21 mouse cellular contexts compared by ENCODE assay signal in the genomic region with DNA sequence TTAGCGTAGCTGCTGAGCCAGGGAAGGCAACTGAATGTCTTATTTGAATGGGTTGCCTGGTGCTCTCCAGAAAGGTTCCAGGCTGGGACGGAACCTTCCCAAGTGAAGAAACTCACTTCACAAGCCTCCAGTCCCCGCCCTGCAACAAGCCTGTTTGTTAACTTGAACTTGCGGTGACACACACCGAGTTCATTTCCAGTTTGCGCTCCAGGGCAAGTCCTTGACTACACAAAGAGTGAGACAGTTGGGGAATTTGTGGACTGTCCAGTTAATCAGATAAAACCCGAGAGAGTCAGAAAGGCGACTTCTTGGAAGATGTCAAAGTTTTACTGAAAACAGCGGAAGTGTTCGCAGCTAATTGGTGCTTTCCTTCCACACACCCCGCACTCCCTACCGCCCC.
DNase-seq lines count a peak whose midpoint lies in the region; ATAC-seq and TF ChIP-seq lines count a peak whose summit lies in the region.
"Had no signal": no experiment of that assay in that cellular context is flagged by ENCODE, and none has a peak within 500 bp of the region (broad histone marks: within the 10 kb centered on the region; RNA-seq: fewer than 3 reads in every experiment).

No protein-coding gene starts in this region.

- TF ChIP-seq CTCF in intestine, postnatal 0 days (IDR thresholded peaks at IDR 0.05; ENCODE audit: low read depth): no peak
- no peak for TF ChIP-seq CTCF in liver, adult 2 months (IDR thresholded peaks at IDR 0.05; ENCODE audit: low read depth, low read length)

- no peak overlapping the region for H3K4me3 ChIP-seq in intestine, postnatal 0 days (ENCODE audit: low read depth, low read length)
- no peak overlapping the region for H3K4me3 ChIP-seq in intestine, embryonic 16.5 days (ENCODE audit: low read length)
- H3K4me3 ChIP-seq in liver, adult 2 months (ENCODE audit: insufficient read depth, low read depth, low read length): no peak overlapping the region
- no peak overlapping the region for H3K4me3 ChIP-seq in liver, embryonic 12.5 days
- H3K4me3 ChIP-seq in midbrain, embryonic 11.5 days (ENCODE audit: low read depth, low read length): no peak overlapping the region
- no peak overlapping the region for H3K4me3 ChIP-seq in midbrain, embryonic 10.5 days
- no peak overlapping the region for H3K4me3 ChIP-seq in stomach, embryonic 16.5 days (replicated peaks; ENCODE audit: low read length)
- H3K4me3 ChIP-seq: embryonic facial prominence, embryonic 10.5 days; forebrain, embryonic 13.5 days; gastrocnemius, adult 2 months; heart, embryonic 12.5 days; hindbrain, embryonic 10.5 days had no signal

- H3K27ac ChIP-seq in intestine, postnatal 0 days (ENCODE audit: low read depth, low read length): no peak overlapping the region
- H3K27ac ChIP-seq in intestine, embryonic 16.5 days (ENCODE audit: low read length): no peak overlapping the region
- no peak overlapping the region for H3K27ac ChIP-seq in liver, adult 2 months (replicated peaks; ENCODE audit: insufficient read depth, low read depth, low read length)
- H3K27ac ChIP-seq in liver, embryonic 12.5 days: no peak overlapping the region
- no peak overlapping the region for H3K27ac ChIP-seq in midbrain, embryonic 11.5 days (ENCODE audit: low read depth, low read length)
- H3K27ac ChIP-seq in midbrain, embryonic 10.5 days (replicated peaks): no peak overlapping the region
- H3K27ac ChIP-seq in stomach, embryonic 16.5 days (ENCODE audit: low read length): no peak overlapping the region
- H3K27ac ChIP-seq: embryonic facial prominence, embryonic 10.5 days; forebrain, embryonic 13.5 days; gastrocnemius, adult 2 months; hindbrain, embryonic 10.5 days had no signal

- H3K4me1 ChIP-seq in intestine, postnatal 0 days (replicated peaks; ENCODE audit: control insufficient read depth, insufficient read depth, low read length): peaks cover 4% of the 10 kb centered on the region; the same call in 1 of the 2 replicates
- H3K4me1 ChIP-seq in intestine, embryonic 16.5 days (ENCODE audit: control insufficient read depth, insufficient read depth, low read length): peaks cover 4% of the 10 kb centered on the region; the same call in 1 of the 2 replicates
- peaks cover under 1% of the 10 kb centered on the region; the same call in 1 of the 2 replicates for H3K4me1 ChIP-seq in liver, adult 2 months (ENCODE audit: control insufficient read depth, insufficient read depth, low read length)
- peaks cover 16% of the 10 kb centered on the region for H3K4me1 ChIP-seq in liver, embryonic 12.5 days
- H3K4me1 ChIP-seq in midbrain, embryonic 11.5 days (ENCODE audit: control insufficient read depth, insufficient read depth, low read length): no peaks in the 10 kb centered on the region
- H3K4me1 ChIP-seq in midbrain, embryonic 10.5 days: no peaks in the 10 kb centered on the region
- H3K4me1 ChIP-seq in stomach, embryonic 16.5 days (ENCODE audit: control insufficient read depth, insufficient read depth, low read length): 0 out of 2 replicates have a peak, but pooled peaks cover 5% of the 10 kb centered on the region
- H3K4me1 ChIP-seq: embryonic facial prominence, embryonic 10.5 days; forebrain, embryonic 13.5 days; heart, embryonic 12.5 days; hindbrain, embryonic 10.5 days had no signal

- no peak overlapping the region for H3K4me2 ChIP-seq in intestine, postnatal 0 days (replicated peaks; ENCODE audit: low read depth)
- no peak overlapping the region for H3K4me2 ChIP-seq in intestine, embryonic 16.5 days (ENCODE audit: low read depth, low read length)
- H3K4me2 ChIP-seq in liver, embryonic 12.5 days: no peak overlapping the region
- no peak overlapping the region for H3K4me2 ChIP-seq in midbrain, embryonic 11.5 days
- H3K4me2 ChIP-seq in stomach, embryonic 16.5 days (ENCODE audit: low read depth, low read length): peak overlapping the region; percentile 25; the same call in 1 of the 2 replicates
- H3K4me2 ChIP-seq: forebrain, embryonic 13.5 days; heart, embryonic 12.5 days had no signal

- no peak for TF ChIP-seq POLR2A in liver, adult 2 months (IDR thresholded peaks at IDR 0.05; ENCODE audit: extremely low read depth, insufficient read depth, low read length)

- no peaks in the 10 kb centered on the region for H3K36me3 ChIP-seq in intestine, postnatal 0 days (ENCODE audit: control insufficient read depth, insufficient read depth)
- H3K36me3 ChIP-seq in intestine, embryonic 16.5 days (ENCODE audit: control insufficient read depth, insufficient read depth, low read length): no peaks in the 10 kb centered on the region
- H3K36me3 ChIP-seq in liver, adult 2 months (ENCODE audit: control insufficient read depth, insufficient read depth, low read length): no peaks in the 10 kb centered on the region
- H3K36me3 ChIP-seq in liver, embryonic 12.5 days: no peaks in the 10 kb centered on the region
- H3K36me3 ChIP-seq in midbrain, embryonic 11.5 days (ENCODE audit: control insufficient read depth, insufficient read depth, low read length): no peaks in the 10 kb centered on the region
- H3K36me3 ChIP-seq in midbrain, embryonic 10.5 days: no peaks in the 10 kb centered on the region
- no peaks in the 10 kb centered on the region for H3K36me3 ChIP-seq in stomach, embryonic 16.5 days (ENCODE audit: control insufficient read depth, insufficient read depth, low read length)
- H3K36me3 ChIP-seq: embryonic facial prominence, embryonic 10.5 days; G1E; heart, embryonic 12.5 days; hindbrain, embryonic 10.5 days had no signal

- no peaks in the 10 kb centered on the region for H3K9me3 ChIP-seq in intestine, postnatal 0 days (ENCODE audit: control insufficient read depth)
- H3K9me3 ChIP-seq in intestine, embryonic 16.5 days (ENCODE audit: control insufficient read depth, low read length): no peaks in the 10 kb centered on the region
- no peaks in the 10 kb centered on the region for H3K9me3 ChIP-seq in liver, embryonic 12.5 days (replicated peaks)
- no peaks in the 10 kb centered on the region for H3K9me3 ChIP-seq in midbrain, embryonic 11.5 days (ENCODE audit: control insufficient read depth, low read length)
- H3K9me3 ChIP-seq in midbrain, embryonic 10.5 days (replicated peaks): no peaks in the 10 kb centered on the region
- H3K9me3 ChIP-seq in stomach, embryonic 16.5 days (replicated peaks; ENCODE audit: control insufficient read depth, low read length): peaks cover 3% of the 10 kb centered on the region; the same call in 1 of the 2 replicates
- H3K9me3 ChIP-seq: embryonic facial prominence, embryonic 10.5 days; forebrain, embryonic 13.5 days; heart, embryonic 12.5 days; hindbrain, embryonic 10.5 days had no signal

- H3K79me2 ChIP-seq in liver, adult 2 months (ENCODE audit: control insufficient read depth, insufficient read depth, low read length): no peaks in the 10 kb centered on the region

- peak; percentile 58 for DNase-seq in liver, adult 2 months (ENCODE audit: extremely low read depth, low read depth, low spot score)
- DNase-seq in midbrain, embryonic 11.5 days (ENCODE audit: low spot score, missing footprints): peak; percentile 14
- DNase-seq in midbrain, embryonic 10.5 days (ENCODE audit: low spot score): no peak
- DNase-seq in adrenal gland, adult 18-20 months (ENCODE audit: low spot score in 2 of 2): no peak
- DNase-seq: adrenal gland, postnatal 14 days; B cell, adult 2 months; cerebellum, adult 18-20 months; cerebellum, adult 9-11 months; forebrain, postnatal 0 days; gastrocnemius, adult 2 months; gastrocnemius, postnatal 25 days had no signal

- H3K27me3 ChIP-seq in intestine, postnatal 0 days (replicated peaks; ENCODE audit: control insufficient read depth, insufficient read depth, low read length): no peaks in the 10 kb centered on the region
- H3K27me3 ChIP-seq in intestine, embryonic 16.5 days (replicated peaks; ENCODE audit: control insufficient read depth, insufficient read depth, low read length): no peaks in the 10 kb centered on the region
- no peaks in the 10 kb centered on the region for H3K27me3 ChIP-seq in liver, adult 2 months (ENCODE audit: control insufficient read depth, insufficient read depth, low read length)
- H3K27me3 ChIP-seq in liver, embryonic 12.5 days (replicated peaks): no peaks in the 10 kb centered on the region
- H3K27me3 ChIP-seq in midbrain, embryonic 11.5 days (ENCODE audit: control insufficient read depth, insufficient read depth, low read length): no peaks in the 10 kb centered on the region
- no peaks in the 10 kb centered on the region for H3K27me3 ChIP-seq in midbrain, embryonic 10.5 days (ENCODE audit: low read depth, poor library complexity, severe bottlenecking)
- no peaks in the 10 kb centered on the region for H3K27me3 ChIP-seq in stomach, embryonic 16.5 days (ENCODE audit: control insufficient read depth, insufficient read depth, low read length)
- H3K27me3 ChIP-seq: forebrain, embryonic 13.5 days; heart, embryonic 12.5 days had no signal

- WGBS in intestine, postnatal 0 days: 63% methylated on average over 12 of the region's 12 CpGs
- WGBS in intestine, embryonic 16.5 days: 63% methylated on average over 12 of the region's 12 CpGs
- WGBS in liver, adult 2 months: 61% methylated on average over 12 of the region's 12 CpGs
- 72% methylated on average over 12 of the region's 12 CpGs for WGBS in liver, embryonic 12.5 days (ENCODE audit: insufficient replicate concordance)
- WGBS in midbrain, embryonic 11.5 days: 89% methylated on average over 12 of the region's 12 CpGs
- WGBS in midbrain, embryonic 10.5 days: 85% methylated on average over 12 of the region's 12 CpGs
- 68% methylated on average over 12 of the region's 12 CpGs for WGBS in stomach, embryonic 16.5 days

- no peak overlapping the region for H3K9ac ChIP-seq in intestine, postnatal 0 days (ENCODE audit: low read depth, low read length)
- H3K9ac ChIP-seq in intestine, embryonic 16.5 days (ENCODE audit: low read depth, low read length): no peak overlapping the region
- H3K9ac ChIP-seq in liver, adult 2 months (ENCODE audit: low read depth, low read length): no peak overlapping the region
- H3K9ac ChIP-seq in liver, embryonic 12.5 days: no peak overlapping the region
- no peak overlapping the region for H3K9ac ChIP-seq in midbrain, embryonic 11.5 days (ENCODE audit: low read length)
- no peak overlapping the region for H3K9ac ChIP-seq in stomach, embryonic 16.5 days (ENCODE audit: low read length)
- H3K9ac ChIP-seq: forebrain, embryonic 13.5 days; forebrain, postnatal 0 days; heart, embryonic 12.5 days had no signal

- 0 out of 2 replicates have a peak, but pooled peaks have one; percentile 26 for ATAC-seq in intestine, postnatal 0 days
- ATAC-seq in intestine, embryonic 16.5 days: no peak
- no peak for ATAC-seq in liver, embryonic 12.5 days
- no peak for ATAC-seq in midbrain, embryonic 11.5 days (ENCODE audit: low FRiP score)
- no peak for ATAC-seq in stomach, embryonic 16.5 days (ENCODE audit: insufficient read depth, low FRiP score)
- ATAC-seq: CD4-positive, CD25-positive, alpha-beta regulatory T cell, adult 4 months; forebrain, embryonic 13.5 days; forebrain, postnatal 0 days had no signal

Comparison
In these comparisons a context has a peak if more than half of its experiments do, and no peak if none do; other contexts are left out.
1. DNase-seq: peak in liver, adult 2 months (single experiment) and midbrain, embryonic 11.5 days (single experiment); none in midbrain, embryonic 10.5 days (single experiment) and adrenal gland, adult 18-20 months (0 of 2).